Mouse (Mus musculus) bone marrow macrophage, adult 2 months (primary cell): ENCODE measurements around the gene 9230104L09Rik.

Source experiments
- CTCF ChIP-seq: IDR thresholded peaks from 2 replicates; pipeline ENCODE4 v1.5.1; 2012; ENCODE audit warnings: low read depth, mild to moderate bottlenecking, low read length, moderate library complexity
- POLR2A ChIP-seq: IDR thresholded peaks from 2 replicates; pipeline ENCODE4 v1.6.1; 2012; ENCODE audit warnings: mild to moderate bottlenecking, low read depth, low read length, borderline replicate concordance

GRCm38 (mm10) chr2:148874617-148875334, 9.9 kb upstream of the 9230104L09Rik start:
- TF ChIP-seq CTCF: no peak
- TF ChIP-seq POLR2A: no peak
